Mouse (Mus musculus): Measurements from ENCODE around the gene Tapt1.
"Not testable (repeated sequence)": the region's sequence is repeated elsewhere in the genome, so short reads cannot be mapped to it uniquely, and the experiment has no call there.

Gene Tapt1

DNA sequence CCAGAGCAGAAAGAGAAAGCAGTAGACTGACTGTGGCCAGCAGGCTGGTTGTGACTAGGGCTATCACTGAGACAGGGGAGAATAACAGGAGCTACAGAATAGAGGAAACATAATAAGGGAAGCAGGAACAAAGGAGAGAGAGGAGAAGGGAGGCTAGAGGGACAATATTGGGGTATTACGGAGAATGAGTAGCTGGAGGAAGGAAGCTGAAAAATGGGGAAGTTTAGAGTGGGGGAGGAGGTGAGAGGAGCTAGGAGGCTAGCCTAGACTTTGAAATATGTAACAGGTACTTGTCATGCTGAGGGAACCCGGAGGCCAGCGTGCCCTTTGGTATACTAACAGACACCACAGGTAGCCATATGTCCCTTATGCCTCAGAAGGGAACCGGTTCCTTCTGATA, 98.9 kb downstream of the Tapt1 start:
- no peak for DNase-seq (ENCODE audit: low spot score in 2 of 2)

DNA sequence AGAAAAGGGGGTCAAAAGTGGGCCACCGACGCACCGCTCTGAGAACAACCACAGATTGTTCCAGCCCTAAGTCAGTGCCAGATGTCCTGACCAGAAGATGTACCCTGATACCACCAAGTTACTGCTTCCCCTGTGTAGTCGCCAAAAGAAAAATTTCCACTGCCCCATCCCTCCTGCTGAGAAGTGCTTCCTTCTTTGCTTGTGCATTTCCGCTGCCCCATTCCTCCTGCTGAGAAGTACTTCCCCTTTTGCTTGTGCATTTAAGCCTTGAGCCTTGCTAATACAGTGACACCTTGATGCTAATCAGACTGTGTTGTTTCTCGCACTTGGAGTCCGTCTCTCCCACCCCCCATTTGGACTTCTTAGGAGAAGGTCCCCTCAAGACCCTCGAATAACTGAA, 99.9 kb downstream of the Tapt1 start:
- DNase-seq (ENCODE audit: low spot score in 2 of 2), result not testable (repeated sequence)
